Mouse (Mus musculus): ENCODE measurements around the gene Evi5l. TPM values are rescaled to one million over a fixed set of nuclear protein-coding genes. Genes with fewer than 3 reads are reported as not detected.

Gene Evi5l
- polyA plus RNA-seq, 1 experiment from 2014 or later: 25.5 TPM

GRCm38 (mm10) chr8:4230612-4231351 is 64.4 kb downstream of the Evi5l start:
- no peaks in the 10 kb centered on the region for H3K36me3 ChIP-seq
- peaks cover 8% of the 10 kb centered on the region for H3K4me1 ChIP-seq
- no peaks in the 10 kb centered on the region for H3K9me3 ChIP-seq (replicated peaks)
- peaks cover 39% of the 10 kb centered on the region for H3K27me3 ChIP-seq (ENCODE audit: low read depth, poor library complexity, severe bottlenecking)
- no peak overlapping the region for H3K27ac ChIP-seq
- DNase-seq (ENCODE audit: low spot score): no peak
- 56% methylated on average over 10 of the region's 10 CpGs for WGBS
- H3K4me3 ChIP-seq: no peak overlapping the region

- DNase-seq (ENCODE audit: low spot score): no peak
- no peaks in the 10 kb centered on the region for H3K9me3 ChIP-seq (replicated peaks)
- peaks cover 28% of the 10 kb centered on the region for H3K36me3 ChIP-seq
- peaks cover 9% of the 10 kb centered on the region; the same call in 1 of the 2 replicates for H3K27me3 ChIP-seq (ENCODE audit: low read depth, poor library complexity, severe bottlenecking)
- peak overlapping the region; percentile 85 for H3K4me3 ChIP-seq
- WGBS: 25% methylated on average over 15 of the region's 15 CpGs
- H3K4me1 ChIP-seq: peaks cover 19% of the 10 kb centered on the region
- peak overlapping the region; percentile 97 for H3K27ac ChIP-seq
Measured at GRCm38 (mm10) chr8:4237814-4238433, 71.6 kb downstream of the Evi5l start.

GRCm38 (mm10) chr8:4238434-4239192 is 72.2 kb downstream of the Evi5l start, which contains the start of the genes Map2k7 and Gm49320:
Gene Map2k7, plus strand, starts transcription at chr8:4238740.
Gene Gm49320, plus strand, starts transcription at chr8:4238865.
- under 1% methylated on average over 68 of the region's 71 CpGs for WGBS
- no peaks in the 10 kb centered on the region for H3K9me3 ChIP-seq (replicated peaks)
- peak within 1 kb of the TSS; percentile 85 for H3K4me3 ChIP-seq
- H3K27ac ChIP-seq: peak within 1 kb of the TSS; percentile 97
- H3K27me3 ChIP-seq (ENCODE audit: low read depth, poor library complexity, severe bottlenecking): peaks cover 9% of the 10 kb centered on the region; the same call in 1 of the 2 replicates
- H3K36me3 ChIP-seq: peaks cover 35% of the 10 kb centered on the region
- peaks cover 19% of the 10 kb centered on the region for H3K4me1 ChIP-seq
- peak; percentile 100 for DNase-seq (ENCODE audit: low spot score)

- Histone ChIP-seq H3K36me3 (peaks cover 42% of the 10 kb centered on the region), H3K9me3 (replicated peaks) (no peaks in the 10 kb centered on the region), H3K27ac (peak overlapping the region; percentile 97), H3K4me1 (peaks cover 19% of the 10 kb centered on the region), H3K4me3 (peak overlapping the region; percentile 85), H3K27me3 (ENCODE audit: low read depth, poor library complexity, severe bottlenecking) (peaks cover 9% of the 10 kb centered on the region; the same call in 1 of the 2 replicates)
- WGBS: 14% methylated on average over 19 of the region's 19 CpGs
- no peak for DNase-seq (ENCODE audit: low spot score)
Measured at GRCm38 (mm10) chr8:4239193-4239890, 73.0 kb downstream of the Evi5l start.

GRCm38 (mm10) chr8:4245061-4245460 is 78.7 kb downstream of the Evi5l start:
- peaks cover 92% of the 10 kb centered on the region for H3K36me3 ChIP-seq

GRCm38 (mm10) chr8:4245737-4246136 is 79.4 kb downstream of the Evi5l start:
- H3K36me3 ChIP-seq: peaks cover 89% of the 10 kb centered on the region
- H3K9me3 ChIP-seq (replicated peaks): no peaks in the 10 kb centered on the region
- DNase-seq (ENCODE audit: low spot score): no peak
- H3K27ac ChIP-seq: no peak overlapping the region
- peaks cover 23% of the 10 kb centered on the region for H3K4me1 ChIP-seq
- H3K27me3 ChIP-seq (ENCODE audit: low read depth, poor library complexity, severe bottlenecking): 0 out of 2 replicates have a peak, but pooled peaks cover 10% of the 10 kb centered on the region
- no peak overlapping the region for H3K4me3 ChIP-seq
- WGBS: 82% methylated on average over 11 of the region's 13 CpGs

More at GRCm38 (mm10) chr8:4245061-4245460, 78.7 kb downstream of the Evi5l start:
- no peak overlapping the region for H3K27ac ChIP-seq
- DNase-seq (ENCODE audit: low spot score): no peak
- H3K27me3 ChIP-seq (ENCODE audit: low read depth, poor library complexity, severe bottlenecking): 0 out of 2 replicates have a peak, but pooled peaks cover 6% of the 10 kb centered on the region
- H3K4me3 ChIP-seq: no peak overlapping the region
- H3K9me3 ChIP-seq (replicated peaks): no peaks in the 10 kb centered on the region
- peaks cover 20% of the 10 kb centered on the region for H3K4me1 ChIP-seq
- WGBS: 91% methylated on average over 5 of the region's 5 CpGs

GRCm38 (mm10) chr8:4247241-4247640 is 80.9 kb downstream of the Evi5l start:
- Histone ChIP-seq H3K27me3 (ENCODE audit: low read depth, poor library complexity, severe bottlenecking) (0 out of 2 replicates have a peak, but pooled peaks cover 10% of the 10 kb centered on the region), H3K36me3 (peaks cover 74% of the 10 kb centered on the region), H3K9me3 (replicated peaks) (no peaks in the 10 kb centered on the region), H3K4me3 (no peak overlapping the region), H3K4me1 (peaks cover 24% of the 10 kb centered on the region), H3K27ac (no peak overlapping the region)
- no peak for DNase-seq (ENCODE audit: low spot score)
- WGBS: 92% methylated on average over 8 of the region's 8 CpGs

- H3K9me3 ChIP-seq (replicated peaks): no peaks in the 10 kb centered on the region
- peak within 1 kb of the TSS; percentile 7; the same call in 1 of the 2 replicates for H3K4me3 ChIP-seq
- H3K27ac ChIP-seq: peak within 1 kb of the TSS; percentile 59; the same call in 1 of the 2 replicates
- H3K36me3 ChIP-seq: peaks cover 66% of the 10 kb centered on the region
- DNase-seq (ENCODE audit: low spot score): no peak
- 0 out of 2 replicates have a peak, but pooled peaks cover 10% of the 10 kb centered on the region for H3K27me3 ChIP-seq (ENCODE audit: low read depth, poor library complexity, severe bottlenecking)
- peaks cover 24% of the 10 kb centered on the region for H3K4me1 ChIP-seq
- WGBS: 84% methylated on average over 15 of the region's 15 CpGs
Measured at GRCm38 (mm10) chr8:4247951-4248540, 81.7 kb downstream of the Evi5l start, which contains the start of gene Tgfbr3l. Gene Tgfbr3l, plus strand, starts transcription at chr8:4248214.

GRCm38 (mm10) chr8:4249213-4249612 is 82.8 kb downstream of the Evi5l start:
- WGBS: 12% methylated on average over 29 of the region's 29 CpGs
- H3K27ac ChIP-seq: peak overlapping the region; percentile 59
- H3K4me1 ChIP-seq: peaks cover 32% of the 10 kb centered on the region
- H3K27me3 ChIP-seq (ENCODE audit: low read depth, poor library complexity, severe bottlenecking): 0 out of 2 replicates have a peak, but pooled peaks cover 10% of the 10 kb centered on the region
- peak; percentile 72 for DNase-seq (ENCODE audit: low spot score)
- peak overlapping the region; percentile 29 for H3K4me3 ChIP-seq
- H3K9me3 ChIP-seq (replicated peaks): no peaks in the 10 kb centered on the region
- peaks cover 56% of the 10 kb centered on the region for H3K36me3 ChIP-seq

- 0 out of 2 replicates have a peak, but pooled peaks cover 10% of the 10 kb centered on the region for H3K27me3 ChIP-seq (ENCODE audit: low read depth, poor library complexity, severe bottlenecking)
- no peak overlapping the region for H3K4me3 ChIP-seq
- DNase-seq (ENCODE audit: low spot score): peak; percentile 87
- 30% methylated on average over 26 of the region's 26 CpGs for WGBS
- peak overlapping the region; percentile 28; the same call in 1 of the 2 replicates for H3K27ac ChIP-seq
- peaks cover 56% of the 10 kb centered on the region for H3K36me3 ChIP-seq
- H3K9me3 ChIP-seq (replicated peaks): no peaks in the 10 kb centered on the region
- H3K4me1 ChIP-seq: peaks cover 36% of the 10 kb centered on the region
Measured at GRCm38 (mm10) chr8:4250306-4250970, 84.1 kb downstream of the Evi5l start.

GRCm38 (mm10) chr8:4252116-4252760 is 85.9 kb downstream of the Evi5l start:
- no peak for DNase-seq (ENCODE audit: low spot score)
- H3K27ac ChIP-seq: peak overlapping the region; percentile 95
- peak overlapping the region; percentile 91 for H3K4me3 ChIP-seq
- peaks cover 56% of the 10 kb centered on the region for H3K36me3 ChIP-seq
- 48% methylated on average over 8 of the region's 8 CpGs for WGBS
- H3K9me3 ChIP-seq (replicated peaks): no peaks in the 10 kb centered on the region
- peaks cover 44% of the 10 kb centered on the region for H3K4me1 ChIP-seq
- 0 out of 2 replicates have a peak, but pooled peaks cover 10% of the 10 kb centered on the region for H3K27me3 ChIP-seq (ENCODE audit: low read depth, poor library complexity, severe bottlenecking)

Measured in limb, embryonic 10.5 days (tissue).